In the genomic region with DNA sequence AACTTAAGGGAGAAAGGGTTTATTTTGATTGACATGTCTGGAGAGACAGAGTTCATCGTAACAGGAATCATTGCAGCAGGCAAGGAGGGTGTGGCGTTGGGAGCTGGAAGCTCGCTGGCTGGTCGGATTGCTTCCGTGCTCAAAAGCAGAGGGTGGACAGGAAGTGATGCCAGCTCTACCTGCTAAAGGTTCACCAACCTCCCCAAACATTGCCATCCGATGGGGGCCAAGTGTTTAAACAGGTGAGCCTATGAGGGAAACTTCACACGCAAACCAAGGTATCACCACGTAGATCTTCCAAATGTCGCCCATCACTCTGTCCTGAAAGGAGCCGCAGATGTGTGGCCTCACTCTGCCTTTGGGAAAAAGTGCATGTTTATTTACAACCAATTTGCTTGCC, we compare ENCODE assay signal across 33 mouse cellular contexts.
"Had no signal": no experiment of that assay in that cellular context is flagged by ENCODE, and none has a peak within 500 bp of the region (broad histone marks: within the 10 kb centered on the region; RNA-seq: fewer than 3 reads in every experiment).

No protein-coding gene starts in this region.

- H3K4me2 ChIP-seq: heart, embryonic 12.5 days; heart, embryonic 13.5 days; heart, embryonic 15.5 days; hindbrain, embryonic 12.5 days; hindbrain, embryonic 13.5 days; hindbrain, embryonic 14.5 days; hindbrain, embryonic 15.5 days; intestine, embryonic 15.5 days; kidney, embryonic 15.5 days had no signal

- H3K4me1 ChIP-seq: heart, embryonic 12.5 days; heart, embryonic 13.5 days; heart, embryonic 15.5 days; intestine, embryonic 15.5 days had no signal

- H3K4me3 ChIP-seq: heart, embryonic 12.5 days; heart, embryonic 13.5 days; heart, embryonic 15.5 days; hindbrain, embryonic 10.5 days; hindbrain, embryonic 12.5 days; hindbrain, embryonic 13.5 days; hindbrain, embryonic 15.5 days; intestine, embryonic 15.5 days; kidney, embryonic 15.5 days; layer of hippocampus, adult 2 months; left cerebral cortex, adult 2 months had no signal

- H3K9ac ChIP-seq: heart, embryonic 12.5 days; heart, embryonic 13.5 days; heart, embryonic 15.5 days; hindbrain, embryonic 12.5 days; hindbrain, embryonic 13.5 days; hindbrain, embryonic 14.5 days; hindbrain, embryonic 15.5 days; intestine, embryonic 15.5 days; kidney, embryonic 15.5 days had no signal

- H3K27ac ChIP-seq: heart, embryonic 13.5 days; heart, embryonic 15.5 days; hindbrain, embryonic 10.5 days; hindbrain, embryonic 12.5 days; hindbrain, embryonic 13.5 days; hindbrain, embryonic 14.5 days; hindbrain, embryonic 15.5 days; hindbrain, postnatal 0 days; intestine, embryonic 15.5 days; kidney, embryonic 15.5 days; kidney, postnatal 0 days; layer of hippocampus, adult 2 months; left cerebral cortex, adult 2 months had no signal

- H3K9me3 ChIP-seq: heart, embryonic 12.5 days; heart, embryonic 13.5 days; heart, embryonic 15.5 days; hindbrain, embryonic 15.5 days; intestine, embryonic 15.5 days; kidney, embryonic 15.5 days had no signal

- ATAC-seq: hindbrain, embryonic 16.5 days; hindbrain, postnatal 0 days; inflammation-experienced regulatory T-cells, adult 6 months; intestine, embryonic 15.5 days; intestine, embryonic 16.5 days; intestine, postnatal 0 days had no signal

- H3K27me3 ChIP-seq: heart, embryonic 12.5 days; heart, embryonic 15.5 days; hindbrain, embryonic 13.5 days; hindbrain, embryonic 15.5 days; intestine, embryonic 15.5 days; kidney, embryonic 15.5 days had no signal

- H3K36me3 ChIP-seq: heart, embryonic 12.5 days; heart, embryonic 13.5 days; heart, embryonic 15.5 days; hindbrain, embryonic 10.5 days; hindbrain, embryonic 12.5 days; hindbrain, embryonic 13.5 days; hindbrain, embryonic 15.5 days; intestine, embryonic 15.5 days; kidney, embryonic 15.5 days had no signal

- DNase-seq: heart, postnatal 10 days; heart, postnatal 36 days; heart, postnatal 4 days; kidney, adult 11 months; kidney, adult 18-20 months; kidney, adult 2 months; kidney, adult 8-10 months; kidney, adult 9 months; kidney, postnatal 10 days; kidney, postnatal 14 days; kidney, postnatal 25 days; kidney, postnatal 36 days; kidney, postnatal 4 days; layer of hippocampus, adult 9-11 months; layer of hippocampus, postnatal 36 days had no signal
